Mouse (Mus musculus): ENCODE measurements around the gene Mxd1. TPM values are rescaled to one million over a fixed set of nuclear protein-coding genes. Genes with fewer than 3 reads are reported as not detected.

Mxd1 gene
- polyA plus RNA-seq, 1 experiment from 2014 or later, result 12.8 TPM

- no peaks in the 10 kb centered on the region for H3K27me3 ChIP-seq
- no peaks in the 10 kb centered on the region for H3K9me3 ChIP-seq
- H3K36me3 ChIP-seq, result peaks cover 18% of the 10 kb centered on the region
- no peak overlapping the region for H3K9ac ChIP-seq
- H3K4me1 ChIP-seq, result no peaks in the 10 kb centered on the region
- WGBS, result 73% methylated on average over 3 of the region's 3 CpGs
- H3K4me2 ChIP-seq, result no peak overlapping the region
- no peak overlapping the region for H3K4me3 ChIP-seq
- H3K27ac ChIP-seq, result no peak overlapping the region
- ATAC-seq (ENCODE audit: borderline replicate concordance, extremely low read depth, low FRiP score, low TSS enrichment), result no peak
Measured at GRCm38 (mm10) chr6:86644775-86645400, 24.1 kb downstream of the Mxd1 start.

GRCm38 (mm10) chr6:86641716-86642115 is 27.2 kb downstream of the Mxd1 start:
- Histone ChIP-seq H3K4me2 (no peak overlapping the region), H3K36me3 (no peaks in the 10 kb centered on the region), H3K9ac (no peak overlapping the region), H3K4me3 (no peak overlapping the region), H3K27ac (no peak overlapping the region), H3K27me3 (no peaks in the 10 kb centered on the region), H3K9me3 (no peaks in the 10 kb centered on the region), H3K4me1 (no peaks in the 10 kb centered on the region)
- no peak for ATAC-seq (ENCODE audit: borderline replicate concordance, extremely low read depth, low FRiP score, low TSS enrichment)
- WGBS, result 62% methylated on average over 8 of the region's 8 CpGs

- Histone ChIP-seq H3K4me1 (no peaks in the 10 kb centered on the region), H3K4me3 (no peak overlapping the region), H3K27ac (no peak overlapping the region), H3K36me3 (no peaks in the 10 kb centered on the region), H3K9me3 (no peaks in the 10 kb centered on the region), H3K9ac (no peak overlapping the region), H3K4me2 (no peak overlapping the region), H3K27me3 (no peaks in the 10 kb centered on the region)
- ATAC-seq (ENCODE audit: borderline replicate concordance, extremely low read depth, low FRiP score, low TSS enrichment), result no peak
- 81% methylated on average over 8 of the region's 8 CpGs for WGBS
Measured at GRCm38 (mm10) chr6:86640776-86641175, 28.2 kb downstream of the Mxd1 start.

GRCm38 (mm10) chr6:86640161-86640560 is 28.8 kb downstream of the Mxd1 start:
- H3K9me3 ChIP-seq, result no peaks in the 10 kb centered on the region
- H3K27me3 ChIP-seq, result no peaks in the 10 kb centered on the region
- WGBS, result 68% methylated on average over 3 of the region's 3 CpGs
- no peaks in the 10 kb centered on the region for H3K36me3 ChIP-seq
- H3K4me3 ChIP-seq, result no peak overlapping the region
- no peaks in the 10 kb centered on the region for H3K4me1 ChIP-seq
- H3K9ac ChIP-seq, result no peak overlapping the region
- no peak overlapping the region for H3K4me2 ChIP-seq
- H3K27ac ChIP-seq, result no peak overlapping the region
- ATAC-seq (ENCODE audit: borderline replicate concordance, extremely low read depth, low FRiP score, low TSS enrichment), result no peak

GRCm38 (mm10) chr6:86639180-86640160 is 29.5 kb downstream of the Mxd1 start:
- no peaks in the 10 kb centered on the region for H3K36me3 ChIP-seq
- H3K4me1 ChIP-seq, result no peaks in the 10 kb centered on the region
- peak; percentile 56; the same call in 1 of the 2 replicates for ATAC-seq (ENCODE audit: borderline replicate concordance, extremely low read depth, low FRiP score, low TSS enrichment)
- H3K4me3 ChIP-seq, result no peak overlapping the region
- H3K4me2 ChIP-seq, result no peak overlapping the region
- no peak overlapping the region for H3K27ac ChIP-seq
- no peaks in the 10 kb centered on the region for H3K9me3 ChIP-seq
- H3K9ac ChIP-seq, result no peak overlapping the region
- H3K27me3 ChIP-seq, result no peaks in the 10 kb centered on the region
- WGBS, result 67% methylated on average over 18 of the region's 18 CpGs

GRCm38 (mm10) chr6:86638434-86638833 is 30.5 kb downstream of the Mxd1 start:
- Histone ChIP-seq H3K4me2 (no peak overlapping the region), H3K9ac (no peak overlapping the region), H3K27ac (no peak overlapping the region), H3K27me3 (no peaks in the 10 kb centered on the region), H3K4me3 (no peak overlapping the region), H3K36me3 (no peaks in the 10 kb centered on the region), H3K9me3 (no peaks in the 10 kb centered on the region), H3K4me1 (no peaks in the 10 kb centered on the region)
- 10% methylated on average over 2 of the region's 2 CpGs for WGBS
- no peak for ATAC-seq (ENCODE audit: borderline replicate concordance, extremely low read depth, low FRiP score, low TSS enrichment)

- no peak for ATAC-seq (ENCODE audit: borderline replicate concordance, extremely low read depth, low FRiP score, low TSS enrichment)
- Histone ChIP-seq H3K36me3 (no peaks in the 10 kb centered on the region), H3K4me3 (no peak overlapping the region), H3K4me2 (no peak overlapping the region), H3K27ac (no peak overlapping the region), H3K9ac (no peak overlapping the region), H3K9me3 (no peaks in the 10 kb centered on the region), H3K4me1 (no peaks in the 10 kb centered on the region), H3K27me3 (no peaks in the 10 kb centered on the region)
- WGBS, result 85% methylated on average over 2 of the region's 2 CpGs
Measured at GRCm38 (mm10) chr6:86637860-86638259, 31.1 kb downstream of the Mxd1 start.

- no peaks in the 10 kb centered on the region for H3K27me3 ChIP-seq
- no peaks in the 10 kb centered on the region for H3K4me1 ChIP-seq
- no peaks in the 10 kb centered on the region for H3K9me3 ChIP-seq
- H3K4me3 ChIP-seq, result no peak overlapping the region
- 44% methylated on average over 4 of the region's 4 CpGs for WGBS
- no peak overlapping the region for H3K27ac ChIP-seq
- H3K9ac ChIP-seq, result no peak overlapping the region
- H3K4me2 ChIP-seq, result no peak overlapping the region
- no peak for ATAC-seq (ENCODE audit: borderline replicate concordance, extremely low read depth, low FRiP score, low TSS enrichment)
- no peaks in the 10 kb centered on the region for H3K36me3 ChIP-seq
Measured at GRCm38 (mm10) chr6:86637171-86637835, 31.7 kb downstream of the Mxd1 start.

GRCm38 (mm10) chr6:86636495-86636894 is 32.5 kb downstream of the Mxd1 start:
- H3K27me3 ChIP-seq, result no peaks in the 10 kb centered on the region
- no peak for ATAC-seq (ENCODE audit: borderline replicate concordance, extremely low read depth, low FRiP score, low TSS enrichment)
- no peak overlapping the region for H3K4me2 ChIP-seq
- 53% methylated on average over 2 of the region's 2 CpGs for WGBS
- H3K9ac ChIP-seq, result no peak overlapping the region
- H3K4me1 ChIP-seq, result no peaks in the 10 kb centered on the region
- H3K4me3 ChIP-seq, result no peak overlapping the region
- no peaks in the 10 kb centered on the region for H3K9me3 ChIP-seq
- H3K27ac ChIP-seq, result no peak overlapping the region
- H3K36me3 ChIP-seq, result no peaks in the 10 kb centered on the region

GRCm38 (mm10) chr6:86630141-86630540 is 38.8 kb downstream of the Mxd1 start:
- Histone ChIP-seq H3K36me3 (no peaks in the 10 kb centered on the region), H3K27me3 (no peaks in the 10 kb centered on the region), H3K9me3 (no peaks in the 10 kb centered on the region), H3K4me1 (no peaks in the 10 kb centered on the region), H3K4me2 (no peak overlapping the region), H3K9ac (no peak overlapping the region), H3K4me3 (no peak overlapping the region), H3K27ac (no peak overlapping the region)
- 67% methylated on average over 3 of the region's 3 CpGs for WGBS
- ATAC-seq (ENCODE audit: borderline replicate concordance, extremely low read depth, low FRiP score, low TSS enrichment), result no peak

- no peaks in the 10 kb centered on the region for H3K9me3 ChIP-seq
- H3K4me2 ChIP-seq, result no peak within 1 kb of the TSS
- no peak within 1 kb of the TSS for H3K9ac ChIP-seq
- H3K4me1 ChIP-seq, result no peaks in the 10 kb centered on the region
- H3K27ac ChIP-seq, result no peak within 1 kb of the TSS
- H3K27me3 ChIP-seq, result no peaks in the 10 kb centered on the region
- no peak within 1 kb of the TSS for H3K4me3 ChIP-seq
- H3K36me3 ChIP-seq, result no peaks in the 10 kb centered on the region
- ATAC-seq (ENCODE audit: borderline replicate concordance, extremely low read depth, low FRiP score, low TSS enrichment), result no peak
- WGBS, result 47% methylated on average over 10 of the region's 10 CpGs
Measured at GRCm38 (mm10) chr6:86627946-86628345, 41.0 kb downstream of the Mxd1 start, which contains the start of gene Asprv1. TSS of gene Asprv1 (plus strand) at chr6:86628164.
